Mouse (Mus musculus) testis, adult 2 months (tissue): ENCODE measurements around the gene Hnf4a. TPM values are rescaled to one million over a fixed set of nuclear protein-coding genes. Genes with fewer than 3 reads are reported as not detected.

ENCODE experiments used
- H3K27ac ChIP-seq: fragments of 200-500 bp; 2 replicates; pipeline ENCODE4 v1.5.1; 2012; ENCODE audit warnings: low read depth, low read length; ENCODE audit not compliant: control insufficient read depth, insufficient read depth
- H3K27me3 ChIP-seq: fragments of 200-500 bp; 2 replicates; pipeline ENCODE4 v1.6.1; 2012; ENCODE audit warnings: mild to moderate bottlenecking, low read length, moderate library complexity; ENCODE audit not compliant: control insufficient read depth, insufficient read depth
- H3K36me3 ChIP-seq: fragments of 200-500 bp; 2 replicates; pipeline ENCODE4 v1.6.1; 2012; ENCODE audit warnings: mild to moderate bottlenecking, low read length; ENCODE audit not compliant: control insufficient read depth, insufficient read depth
- H3K4me1 ChIP-seq: fragments of 200-500 bp; 2 replicates; pipeline ENCODE4 v1.6.1; 2012; ENCODE audit warnings: low read length; ENCODE audit not compliant: control insufficient read depth, insufficient read depth
- H3K4me3 ChIP-seq: fragments of 200-500 bp; 2 replicates; pipeline ENCODE4 v1.5.1; 2012; ENCODE audit warnings: low read depth, mild to moderate bottlenecking, low read length, moderate library complexity, mixed read lengths; ENCODE audit not compliant: control insufficient read depth
- CTCF ChIP-seq: fragments of 200-500 bp; IDR thresholded peaks from 2 replicates; pipeline ENCODE4 v1.5.1; 2012; ENCODE audit warnings: low read depth, mild to moderate bottlenecking, inconsistent platforms, low read length, moderate library complexity; ENCODE audit not compliant: control insufficient read depth, insufficient read depth, insufficient replicate concordance
- POLR2A ChIP-seq: fragments of 200-500 bp; IDR thresholded peaks from 2 replicates; pipeline ENCODE4 v1.6.1; 2012; ENCODE audit warnings: low read depth, mild to moderate bottlenecking, inconsistent platforms, low read length, moderate library complexity; ENCODE audit not compliant: control insufficient read depth
- polyA plus RNA-seq: library from polyadenylated mRNA; depleted of rRNA; stranded (reverse); fragments of >200 nt; gene quantifications from 2 replicates; pipeline ENCODE4 v1.2.3, GENCODE M21; 2012

The Hnf4a gene
- polyA plus RNA-seq, 1 experiment: 0.10 TPM

- Histone ChIP-seq H3K27me3 (no peaks in the 10 kb centered on the region), H3K36me3 (no peaks in the 10 kb centered on the region), H3K4me3 (no peak overlapping the region), H3K27ac (no peak overlapping the region), H3K4me1 (peaks cover 3% of the 10 kb centered on the region; the same call in 1 of the 2 replicates)
- TF ChIP-seq POLR2A (no peak), CTCF (no peak)
Observed at GRCm38 (mm10) chr2:163527497-163527896, 20.9 kb downstream of the Hnf4a start.

- peaks cover 7% of the 10 kb centered on the region for H3K4me1 ChIP-seq
- TF ChIP-seq CTCF (no peak), POLR2A (no peak)
- no peak overlapping the region for H3K27ac ChIP-seq
- H3K27me3 ChIP-seq: no peaks in the 10 kb centered on the region
- no peak overlapping the region for H3K4me3 ChIP-seq
- no peaks in the 10 kb centered on the region for H3K36me3 ChIP-seq
Observed at GRCm38 (mm10) chr2:163530418-163530817, 23.8 kb downstream of the Hnf4a start.

- TF ChIP-seq CTCF (peak; percentile 96), POLR2A (no peak)
- Histone ChIP-seq H3K4me3 (no peak overlapping the region), H3K27ac (no peak overlapping the region), H3K36me3 (no peaks in the 10 kb centered on the region), H3K27me3 (no peaks in the 10 kb centered on the region), H3K4me1 (peaks cover 7% of the 10 kb centered on the region)
Observed at GRCm38 (mm10) chr2:163531917-163532316, 25.3 kb downstream of the Hnf4a start.

GRCm38 (mm10) chr2:163533226-163533625 lies 26.6 kb downstream of the Hnf4a start:
- Histone ChIP-seq H3K27ac (no peak overlapping the region), H3K4me3 (no peak overlapping the region), H3K36me3 (no peaks in the 10 kb centered on the region), H3K4me1 (peaks cover 7% of the 10 kb centered on the region), H3K27me3 (no peaks in the 10 kb centered on the region)
- TF ChIP-seq POLR2A (no peak), CTCF (no peak)

GRCm38 (mm10) chr2:163534958-163535524 lies 28.4 kb downstream of the Hnf4a start:
- Histone ChIP-seq H3K4me1 (peaks cover 7% of the 10 kb centered on the region), H3K4me3 (peak overlapping the region; percentile 53), H3K36me3 (no peaks in the 10 kb centered on the region), H3K27ac (peak overlapping the region; percentile 10; the same call in 1 of the 2 replicates), H3K27me3 (no peaks in the 10 kb centered on the region)
- TF ChIP-seq CTCF (peak; percentile 99), POLR2A (no peak)

- no peaks in the 10 kb centered on the region for H3K27me3 ChIP-seq
Observed at GRCm38 (mm10) chr2:163537443-163537842, 30.8 kb downstream of the Hnf4a start.

GRCm38 (mm10) chr2:163538410-163538809 lies 31.8 kb downstream of the Hnf4a start:
- Histone ChIP-seq H3K27me3 (no peaks in the 10 kb centered on the region), H3K27ac (no peak overlapping the region), H3K4me3 (no peak overlapping the region), H3K36me3 (no peaks in the 10 kb centered on the region), H3K4me1 (peaks cover 4% of the 10 kb centered on the region)
- TF ChIP-seq POLR2A: no peak
- TF ChIP-seq CTCF: no peak

More at GRCm38 (mm10) chr2:163537443-163537842, 30.8 kb downstream of the Hnf4a start:
- H3K4me3 ChIP-seq: no peak overlapping the region
- peaks cover 4% of the 10 kb centered on the region for H3K4me1 ChIP-seq
- H3K36me3 ChIP-seq: no peaks in the 10 kb centered on the region
- TF ChIP-seq CTCF: no peak
- H3K27ac ChIP-seq: no peak overlapping the region
